Mouse (Mus musculus) heart, embryonic 13.5 days (tissue): Measurements from ENCODE around the gene Ptger2. TPM values are rescaled to one million over a fixed set of nuclear protein-coding genes. Genes with fewer than 3 reads are reported as not detected.
"Not testable (repeated sequence)": the region's sequence is repeated elsewhere in the genome, so short reads cannot be mapped to it uniquely, and the experiment has no call there.

Source experiments
- ATAC-seq: fragments of 200-750 bp; cut with Nextera tagmentation; 2 replicates; pipeline ENCODE4 v1.8.0; 2017; ENCODE audit warnings: moderate TSS enrichment; ENCODE audit not compliant: insufficient number of reproducible peaks, low FRiP score, low TSS enrichment; ENCODE audit errors: extremely low read depth
- H3K27ac ChIP-seq: fragments of 300-500 bp; sonication (generic); replicated peaks from 2 replicates; pipeline ENCODE4 v1.5.1; 2015; ENCODE audit warnings: moderate library complexity, mild to moderate bottlenecking, inconsistent platforms
- H3K27me3 ChIP-seq: fragments of 300-500 bp; sonication (generic); replicated peaks from 2 replicates; pipeline ENCODE4 v1.6.1; 2015; ENCODE audit warnings: mild to moderate bottlenecking, inconsistent platforms
- H3K36me3 ChIP-seq: fragments of 300-500 bp; sonication (generic); 2 replicates; pipeline ENCODE4 v1.6.1; 2015; ENCODE audit warnings: mild to moderate bottlenecking, inconsistent platforms
- H3K4me1 ChIP-seq: fragments of 300-500 bp; sonication (generic); 2 replicates; pipeline ENCODE4 v1.6.1; 2015; ENCODE audit warnings: inconsistent platforms
- H3K4me2 ChIP-seq: fragments of 300-500 bp; sonication (generic); 2 replicates; pipeline ENCODE4 v1.6.1; 2015; ENCODE audit warnings: inconsistent platforms, mild to moderate bottlenecking, moderate library complexity
- H3K4me3 ChIP-seq: fragments of 300-500 bp; sonication (generic); 2 replicates; pipeline ENCODE4 v1.5.1; 2015; ENCODE audit warnings: moderate library complexity, mild to moderate bottlenecking, inconsistent platforms
- H3K9ac ChIP-seq: fragments of 300-500 bp; sonication (generic); 2 replicates; pipeline ENCODE4 v1.6.1; 2015; ENCODE audit warnings: inconsistent platforms, mild to moderate bottlenecking, moderate library complexity
- H3K9me3 ChIP-seq: fragments of 300-500 bp; sonication (generic); 2 replicates; pipeline ENCODE4 v1.6.1; 2016; ENCODE audit warnings: inconsistent platforms
- WGBS: fragments of 180-500 bp; shearing (Covaris S2); methylation state at CpG from one replicate; pipeline ENCODE4 v1.1.7; 2015; ENCODE audit warnings: mixed read lengths; 5-methylcytosine and 5-hydroxymethylcytosine counted together
- polyA plus RNA-seq: library from polyadenylated mRNA; unstranded; fragments of >200 nt; fragmentation: Nextera tagmentation; extraction: Ambion mirVana; gene quantifications from 2 replicates; pipeline ENCODE4 v1.2.1, GENCODE M21; 2015

The Ptger2 gene
- 0.12 and 0.13 TPM in 2 replicates for polyA plus RNA-seq

- ATAC-seq, H3K36me3 ChIP-seq, H3K27ac ChIP-seq, H3K9me3 ChIP-seq, H3K4me1 ChIP-seq: not testable (repeated sequence)
- WGBS = 68% methylated on average over 6 of the region's 6 CpGs
- H3K4me2 ChIP-seq = peak within 1 kb of the TSS; percentile 94
- H3K9ac ChIP-seq = peak within 1 kb of the TSS; percentile 63
- peak within 1 kb of the TSS; percentile 57 for H3K4me3 ChIP-seq
- H3K27me3 ChIP-seq = peaks cover 56% of the 10 kb centered on the region
These were observed at the start of gene Ptger2 for GRCm38 (mm10) chr14:44987674-44988355. Ptger2 (plus strand) TSS chr14:44988195.

- no peaks in the 10 kb centered on the region for H3K27me3 ChIP-seq
- H3K27ac ChIP-seq = no peak overlapping the region
- H3K4me1 ChIP-seq = no peaks in the 10 kb centered on the region
- H3K9me3 ChIP-seq = no peaks in the 10 kb centered on the region
- ATAC-seq = no peak
- H3K36me3 ChIP-seq = no peaks in the 10 kb centered on the region
- H3K9ac ChIP-seq = no peak overlapping the region
- no peak overlapping the region for H3K4me3 ChIP-seq
- 80% methylated on average over 1 of the region's 1 CpGs for WGBS
- H3K4me2 ChIP-seq = no peak overlapping the region
These were observed 27.2 kb upstream of the Ptger2 start for GRCm38 (mm10) chr14:44960746-44961145.

- H3K36me3 ChIP-seq, H3K9me3 ChIP-seq, H3K4me3 ChIP-seq, H3K4me2 ChIP-seq, H3K27ac ChIP-seq, H3K4me1 ChIP-seq, ATAC-seq, H3K9ac ChIP-seq: not testable (repeated sequence)
- WGBS = 3% methylated on average over 4 of the region's 4 CpGs
- H3K27me3 ChIP-seq = peaks cover 11% of the 10 kb centered on the region
These were observed 10.7 kb upstream of the Ptger2 start for GRCm38 (mm10) chr14:44977278-44977677.

GRCm38 (mm10) chr14:44979887-44980286, 8.1 kb upstream of the Ptger2 start:
- no peaks in the 10 kb centered on the region for H3K36me3 ChIP-seq
- no peak overlapping the region for H3K27ac ChIP-seq
- no peak overlapping the region for H3K4me2 ChIP-seq
- no peak for ATAC-seq
- H3K9me3 ChIP-seq = no peaks in the 10 kb centered on the region
- peaks cover 32% of the 10 kb centered on the region for H3K27me3 ChIP-seq
- H3K4me1 ChIP-seq = no peaks in the 10 kb centered on the region
- no peak overlapping the region for H3K4me3 ChIP-seq
- no peak overlapping the region for H3K9ac ChIP-seq
- WGBS = 23% methylated on average over 3 of the region's 3 CpGs

GRCm38 (mm10) chr14:44981490-44981889, 6.5 kb upstream of the Ptger2 start:
- no peaks in the 10 kb centered on the region for H3K36me3 ChIP-seq
- no peak overlapping the region for H3K9ac ChIP-seq
- no peaks in the 10 kb centered on the region for H3K9me3 ChIP-seq
- H3K27me3 ChIP-seq = peaks cover 32% of the 10 kb centered on the region
- WGBS = 9% methylated on average over 4 of the region's 4 CpGs
- no peak overlapping the region for H3K4me3 ChIP-seq
- no peak for ATAC-seq
- H3K4me1 ChIP-seq = no peaks in the 10 kb centered on the region
- no peak overlapping the region for H3K27ac ChIP-seq
- no peak overlapping the region for H3K4me2 ChIP-seq

GRCm38 (mm10) chr14:44984106-44984505, 3.9 kb upstream of the Ptger2 start:
- no peak overlapping the region for H3K4me2 ChIP-seq
- ATAC-seq = no peak
- H3K4me3 ChIP-seq = no peak overlapping the region
- H3K9ac ChIP-seq = no peak overlapping the region
- WGBS = 18% methylated on average over 9 of the region's 9 CpGs
- no peaks in the 10 kb centered on the region for H3K9me3 ChIP-seq
- peaks cover 9% of the 10 kb centered on the region for H3K4me1 ChIP-seq
- H3K27ac ChIP-seq = no peak overlapping the region
- H3K36me3 ChIP-seq = no peaks in the 10 kb centered on the region
- H3K27me3 ChIP-seq = peaks cover 52% of the 10 kb centered on the region

GRCm38 (mm10) chr14:44986248-44986647, 1.7 kb upstream of the Ptger2 start:
- no peak overlapping the region for H3K27ac ChIP-seq
- no peaks in the 10 kb centered on the region for H3K9me3 ChIP-seq
- no peaks in the 10 kb centered on the region for H3K36me3 ChIP-seq
- ATAC-seq = no peak
- H3K4me3 ChIP-seq = no peak overlapping the region
- no peak overlapping the region for H3K4me2 ChIP-seq
- H3K4me1 ChIP-seq = peaks cover 10% of the 10 kb centered on the region
- no peak overlapping the region for H3K9ac ChIP-seq
- peaks cover 68% of the 10 kb centered on the region for H3K27me3 ChIP-seq

GRCm38 (mm10) chr14:44988456-44989016, 541 bp downstream of the Ptger2 start:
- H3K9me3 ChIP-seq = no peaks in the 10 kb centered on the region
- H3K27ac ChIP-seq = no peak overlapping the region
- H3K4me1 ChIP-seq = peaks cover 10% of the 10 kb centered on the region
- peak overlapping the region; percentile 94 for H3K4me2 ChIP-seq
- H3K9ac ChIP-seq = peak overlapping the region; percentile 63
- peaks cover 49% of the 10 kb centered on the region for H3K27me3 ChIP-seq
- no peaks in the 10 kb centered on the region for H3K36me3 ChIP-seq
- ATAC-seq = no peak; the same call in 1 of the 2 replicates
- WGBS = 1% methylated on average over 14 of the region's 14 CpGs
- peak overlapping the region; percentile 57 for H3K4me3 ChIP-seq

- H3K9ac ChIP-seq = peak overlapping the region; percentile 63
- H3K4me2 ChIP-seq = peak overlapping the region; percentile 94
- ATAC-seq = no peak
- 1% methylated on average over 45 of the region's 45 CpGs for WGBS
- H3K27me3 ChIP-seq = peaks cover 44% of the 10 kb centered on the region
- no peak overlapping the region for H3K27ac ChIP-seq
- H3K4me1 ChIP-seq = peaks cover 10% of the 10 kb centered on the region
- peak overlapping the region; percentile 57 for H3K4me3 ChIP-seq
- H3K9me3 ChIP-seq = no peaks in the 10 kb centered on the region
- H3K36me3 ChIP-seq = no peaks in the 10 kb centered on the region
These were observed 1.2 kb downstream of the Ptger2 start for GRCm38 (mm10) chr14:44989017-44989721.

GRCm38 (mm10) chr14:44989751-44990150, 1.8 kb downstream of the Ptger2 start:
- Histone ChIP-seq H3K36me3 (no peaks in the 10 kb centered on the region), H3K4me3 (peak overlapping the region; percentile 57), H3K4me1 (peaks cover 10% of the 10 kb centered on the region), H3K27ac (no peak overlapping the region), H3K4me2 (peak overlapping the region; percentile 94), H3K9ac (no peak overlapping the region), H3K27me3 (peaks cover 40% of the 10 kb centered on the region), H3K9me3 (no peaks in the 10 kb centered on the region)
- 18% methylated on average over 4 of the region's 4 CpGs for WGBS
- ATAC-seq = no peak

- Histone ChIP-seq H3K27ac (no peak overlapping the region), H3K9me3 (no peaks in the 10 kb centered on the region), H3K4me2 (no peak overlapping the region), H3K4me3 (no peak overlapping the region), H3K27me3 (peaks cover 17% of the 10 kb centered on the region), H3K36me3 (no peaks in the 10 kb centered on the region), H3K9ac (no peak overlapping the region), H3K4me1 (no peaks in the 10 kb centered on the region)
- ATAC-seq = no peak
These were observed 6.3 kb downstream of the Ptger2 start for GRCm38 (mm10) chr14:44994337-44994736.
